Mouse (Mus musculus) hindlimb bud, embryonic 11.5 days (tissue): ENCODE results near the gene Hbq1a.
"Not testable (repeated sequence)": the region's sequence is repeated elsewhere in the genome, so short reads cannot be mapped to it uniquely, and the experiment has no call there.

Experiments used
- DNase-seq: peaks from one replicate; pipeline ENCODE4 v3.0.0-alpha.2; 2012; ENCODE audit warnings: low read depth, low spot score; ENCODE audit errors: extremely low spot score

Gene Hbq1a

DNA sequence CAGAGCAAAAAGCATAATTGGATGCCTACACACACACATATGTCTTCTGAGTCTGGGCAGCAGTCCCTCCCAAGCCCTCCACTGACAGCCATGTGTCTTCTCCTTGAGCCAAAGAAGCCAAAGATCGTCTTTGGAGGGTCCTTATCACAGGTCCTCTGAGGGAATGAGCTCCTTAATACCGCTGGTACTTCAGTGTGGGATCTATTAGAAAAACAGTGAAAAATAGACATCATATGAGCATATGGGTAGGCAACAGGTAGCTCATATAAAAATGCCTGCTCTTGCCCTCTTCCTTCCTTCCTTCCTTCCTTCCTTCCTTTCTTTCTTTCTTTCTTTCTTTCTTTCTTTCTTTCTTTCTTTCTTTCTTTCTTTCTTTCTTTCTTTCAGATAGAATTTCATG lies 15.3 kb upstream of the Hbq1a start:
- not testable (repeated sequence) for DNase-seq

DNA sequence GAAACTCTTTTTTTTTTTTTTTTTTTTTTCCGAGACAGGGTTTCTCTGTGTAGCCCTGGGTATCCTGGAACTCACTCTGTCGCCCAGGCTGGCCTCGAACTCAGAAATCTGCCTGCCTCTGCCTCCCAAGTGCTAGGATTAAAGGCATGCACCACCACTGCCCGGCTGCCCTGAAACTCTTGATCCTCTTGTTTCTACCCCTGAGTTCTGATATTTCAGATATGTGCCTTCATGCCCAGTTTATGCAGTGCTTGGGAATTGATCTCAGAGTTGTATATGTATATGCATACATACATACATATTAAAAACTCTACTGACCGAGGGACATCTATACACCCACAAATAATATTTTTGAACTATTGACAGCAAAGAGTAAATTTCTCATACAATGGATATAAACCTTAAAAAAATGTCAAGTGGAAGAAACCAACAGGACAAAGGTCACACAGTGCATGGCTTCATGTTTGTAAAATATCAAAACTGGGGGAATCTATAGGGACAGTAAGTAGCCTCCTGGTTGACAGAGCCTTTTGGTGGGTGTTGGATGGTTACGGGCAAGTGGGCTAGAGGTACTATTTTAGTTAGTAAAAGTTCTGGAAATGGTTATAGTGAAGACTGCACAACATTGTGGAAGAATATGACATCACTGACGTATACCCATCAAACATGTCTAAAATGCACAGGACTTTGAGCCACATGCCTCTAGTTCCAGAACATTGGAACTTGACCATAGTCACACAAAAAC lies 14.7 kb upstream of the Hbq1a start:
- DNase-seq, result no peak

DNA sequence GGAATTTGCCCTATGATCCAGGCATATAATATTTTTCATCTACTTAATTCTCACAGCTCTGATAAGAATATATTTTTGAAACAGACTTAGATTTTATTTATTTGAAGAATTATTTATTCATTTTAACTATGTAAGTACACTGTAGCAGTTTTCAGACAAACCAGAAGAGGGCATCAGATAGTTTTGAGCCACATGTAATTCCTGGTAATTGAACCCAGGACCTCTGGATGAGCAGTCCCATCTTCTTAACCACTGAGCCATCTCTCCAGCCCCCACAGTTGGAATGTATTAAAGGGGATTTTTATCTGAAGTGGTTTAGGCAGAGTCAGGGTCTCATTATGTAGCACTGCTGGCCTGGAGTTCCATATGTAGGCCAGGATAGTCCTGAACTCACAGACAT lies 14.0 kb upstream of the Hbq1a start:
- not testable (repeated sequence) for DNase-seq

DNA sequence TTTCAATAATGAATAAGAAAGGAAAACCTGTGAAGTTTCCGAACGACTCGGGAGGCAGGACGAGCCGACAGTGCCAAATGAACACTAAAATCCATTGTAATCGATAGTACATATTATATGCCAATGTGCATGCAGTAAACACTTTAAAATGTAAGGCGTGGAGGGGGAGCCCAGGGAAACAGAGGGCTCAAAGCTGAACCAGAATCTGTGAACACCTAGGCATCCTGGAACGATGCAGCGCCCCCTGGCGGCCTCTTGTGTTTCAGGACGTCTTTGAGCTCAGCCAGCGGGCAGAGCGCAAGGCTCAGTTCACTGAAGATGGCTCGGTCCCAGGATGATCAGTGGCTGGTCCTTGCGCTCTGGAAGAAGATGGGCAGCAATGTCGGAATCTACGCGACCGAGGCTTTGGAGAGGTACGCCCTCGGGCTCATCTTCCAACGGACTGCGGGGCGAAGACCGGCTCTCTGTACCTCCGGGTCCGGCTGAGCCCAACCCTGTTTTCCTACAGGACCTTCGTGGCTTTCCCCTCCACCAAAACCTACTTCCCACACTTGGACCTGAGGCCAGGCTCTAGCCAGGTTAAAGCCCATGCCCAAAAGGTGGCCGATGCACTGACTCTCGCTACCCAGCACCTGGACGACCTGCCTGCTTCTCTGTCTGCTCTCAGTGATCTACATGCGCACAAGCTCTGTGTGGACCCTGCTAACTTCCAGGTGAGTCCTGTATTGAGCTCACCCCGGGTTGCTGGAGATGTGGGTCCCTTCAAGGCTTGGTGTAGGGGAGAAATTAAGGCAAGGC lies 13.0 kb upstream of the Hbq1a start, which contains the start of gene Hbq1b:
TSS of gene Hbq1b (plus strand) at position 271 of the 798 bp plus-strand sequence.
- DNase-seq, result not testable (repeated sequence)

DNA sequence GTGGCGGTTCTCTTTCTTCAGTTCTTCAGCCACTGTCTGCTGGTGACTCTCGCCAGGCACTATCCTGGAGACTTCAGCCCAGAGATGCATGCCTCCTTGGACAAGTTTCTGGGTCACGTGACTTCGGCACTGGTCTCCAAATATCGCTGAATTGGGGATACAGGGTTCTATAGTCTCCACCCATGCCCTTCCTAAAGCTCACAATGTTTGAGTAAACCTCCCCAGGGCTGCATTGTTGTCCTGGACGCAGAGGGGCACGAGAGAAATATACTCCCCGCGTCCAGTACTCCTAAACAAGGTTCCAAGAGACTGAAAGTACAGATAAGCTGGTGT lies 12.4 kb upstream of the Hbq1a start:
- no peak for DNase-seq

DNA sequence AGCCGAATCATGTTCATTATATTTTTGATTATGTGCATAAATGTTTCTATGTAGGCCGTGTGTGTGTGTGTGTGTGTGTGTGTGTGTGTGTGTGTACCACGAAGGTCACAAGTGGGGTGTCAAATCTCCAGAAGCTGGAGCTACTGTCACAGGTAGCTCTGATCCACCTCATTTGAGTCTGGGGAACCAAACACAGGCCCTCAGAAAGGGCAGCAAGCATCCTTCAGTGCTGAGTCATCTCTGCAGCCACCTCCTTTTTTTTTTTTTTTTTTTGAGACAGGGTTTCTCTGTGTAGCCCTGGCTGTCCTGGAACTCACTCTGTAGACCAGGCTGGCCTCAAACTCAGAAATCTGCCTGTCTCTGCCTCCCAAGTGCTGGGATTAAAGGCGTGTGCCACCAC lies 7.0 kb upstream of the Hbq1a start:
- not testable (repeated sequence) for DNase-seq

DNA sequence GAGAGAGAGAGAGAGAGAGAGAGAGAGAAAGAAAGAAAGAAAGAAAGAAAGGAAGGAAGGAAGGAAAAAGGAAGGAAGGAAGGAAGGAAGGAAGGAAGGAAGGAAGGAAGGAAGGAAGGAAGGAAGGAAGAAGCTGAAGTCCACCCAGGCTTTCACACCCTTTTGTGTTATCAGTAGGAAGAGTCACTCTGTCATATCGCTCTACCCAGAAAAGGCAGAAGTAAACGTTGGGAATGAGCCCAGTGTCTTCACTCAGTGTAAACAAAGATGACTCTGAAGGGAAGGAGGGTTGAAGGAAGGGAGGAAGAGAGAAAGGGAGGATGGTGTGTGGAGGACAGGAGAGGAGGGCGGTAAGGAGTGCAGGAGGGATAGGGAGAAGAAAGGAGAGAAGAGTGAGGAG lies 6.4 kb upstream of the Hbq1a start:
- not testable (repeated sequence) for DNase-seq

DNA sequence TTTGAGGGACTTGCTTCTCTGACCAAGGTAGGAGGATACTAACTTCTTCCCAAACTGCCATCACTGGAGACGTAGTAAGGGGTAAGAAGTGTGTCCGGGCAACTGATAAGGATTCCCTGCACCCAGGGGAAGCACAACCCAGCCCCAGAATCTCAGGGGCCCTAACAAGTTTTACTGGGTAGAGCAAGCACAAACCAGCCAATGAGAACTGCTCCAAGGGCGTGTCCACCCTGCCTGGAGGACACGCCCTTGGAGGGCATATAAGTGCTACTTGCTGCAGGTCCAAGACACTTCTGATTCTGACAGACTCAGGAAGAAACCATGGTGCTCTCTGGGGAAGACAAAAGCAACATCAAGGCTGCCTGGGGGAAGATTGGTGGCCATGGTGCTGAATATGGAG lies 3.7 kb upstream of the Hbq1a start, which contains the start of gene Hba-a2:
TSS of gene Hba-a2 (plus strand) at position 287 of the 400 bp plus-strand sequence.
- not testable (repeated sequence) for DNase-seq

DNA sequence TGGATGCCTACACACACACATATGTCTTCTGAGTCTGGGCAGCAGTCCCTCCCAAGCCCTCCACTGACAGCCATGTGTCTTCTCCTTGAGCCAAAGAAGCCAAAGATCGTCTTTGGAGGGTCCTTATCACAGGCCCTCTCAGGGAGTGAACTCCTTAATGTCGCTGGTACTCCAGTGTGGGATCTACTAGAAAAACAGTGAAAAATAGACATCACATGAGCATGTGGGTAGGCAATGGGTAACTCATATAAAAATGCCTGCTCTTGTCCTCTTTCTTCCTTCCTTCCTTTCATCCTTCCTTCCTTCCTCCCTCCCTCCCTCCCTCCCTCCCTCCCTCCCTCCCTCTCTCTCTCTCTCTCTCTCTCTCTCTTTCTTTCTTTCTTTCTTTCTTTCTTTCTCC lies 2.5 kb upstream of the Hbq1a start:
- DNase-seq, result not testable (repeated sequence)

DNA sequence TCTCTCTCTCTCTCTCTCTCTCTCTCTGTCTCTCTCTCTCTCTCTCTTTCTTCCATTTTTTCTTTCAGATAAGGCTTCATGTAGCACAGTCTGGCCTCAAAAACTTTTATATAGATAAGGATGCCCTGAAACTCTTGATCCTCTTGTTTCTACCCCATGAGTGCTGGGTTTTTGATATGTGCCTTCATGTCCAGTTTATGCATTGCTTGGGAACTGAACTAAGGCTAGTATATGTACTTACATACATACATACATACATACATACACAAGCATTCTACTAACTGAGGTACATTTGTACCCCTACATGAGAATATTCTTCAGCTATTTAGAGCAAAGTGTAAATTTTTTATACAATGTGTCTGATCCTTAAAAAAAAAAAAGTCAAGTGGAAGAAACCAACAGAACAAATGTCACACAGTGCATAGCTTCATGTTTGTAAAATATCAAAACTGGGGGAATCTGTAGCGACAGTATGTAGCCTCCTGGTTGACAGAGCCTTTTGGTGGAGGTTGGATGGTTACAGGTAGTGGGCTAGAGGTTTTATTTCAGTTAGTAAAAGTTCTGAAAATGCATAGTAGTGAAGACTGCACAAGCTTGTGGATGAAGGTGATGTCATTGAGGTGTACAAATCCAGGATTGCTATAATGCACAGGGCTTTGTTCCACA lies 1.9 kb upstream of the Hbq1a start:
- no peak for DNase-seq

DNA sequence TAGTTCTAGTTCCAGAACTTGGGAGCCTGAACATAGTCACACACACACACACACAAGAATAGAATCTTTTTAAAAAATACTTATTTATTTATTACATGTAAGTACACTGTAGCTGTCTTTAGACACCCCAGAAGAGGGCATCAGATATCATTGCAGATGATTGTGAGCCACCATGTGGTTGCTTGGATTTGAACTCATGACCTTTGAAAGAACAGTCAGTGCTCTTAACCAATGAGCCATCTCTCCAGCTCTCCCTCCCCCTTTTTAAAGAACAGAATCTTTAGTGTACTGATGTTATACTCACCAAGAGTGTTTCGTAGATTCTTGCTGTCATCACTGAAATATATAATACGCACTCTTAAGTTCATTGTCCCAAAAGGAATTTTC lies 1.3 kb upstream of the Hbq1a start:
- DNase-seq, result no peak

DNA sequence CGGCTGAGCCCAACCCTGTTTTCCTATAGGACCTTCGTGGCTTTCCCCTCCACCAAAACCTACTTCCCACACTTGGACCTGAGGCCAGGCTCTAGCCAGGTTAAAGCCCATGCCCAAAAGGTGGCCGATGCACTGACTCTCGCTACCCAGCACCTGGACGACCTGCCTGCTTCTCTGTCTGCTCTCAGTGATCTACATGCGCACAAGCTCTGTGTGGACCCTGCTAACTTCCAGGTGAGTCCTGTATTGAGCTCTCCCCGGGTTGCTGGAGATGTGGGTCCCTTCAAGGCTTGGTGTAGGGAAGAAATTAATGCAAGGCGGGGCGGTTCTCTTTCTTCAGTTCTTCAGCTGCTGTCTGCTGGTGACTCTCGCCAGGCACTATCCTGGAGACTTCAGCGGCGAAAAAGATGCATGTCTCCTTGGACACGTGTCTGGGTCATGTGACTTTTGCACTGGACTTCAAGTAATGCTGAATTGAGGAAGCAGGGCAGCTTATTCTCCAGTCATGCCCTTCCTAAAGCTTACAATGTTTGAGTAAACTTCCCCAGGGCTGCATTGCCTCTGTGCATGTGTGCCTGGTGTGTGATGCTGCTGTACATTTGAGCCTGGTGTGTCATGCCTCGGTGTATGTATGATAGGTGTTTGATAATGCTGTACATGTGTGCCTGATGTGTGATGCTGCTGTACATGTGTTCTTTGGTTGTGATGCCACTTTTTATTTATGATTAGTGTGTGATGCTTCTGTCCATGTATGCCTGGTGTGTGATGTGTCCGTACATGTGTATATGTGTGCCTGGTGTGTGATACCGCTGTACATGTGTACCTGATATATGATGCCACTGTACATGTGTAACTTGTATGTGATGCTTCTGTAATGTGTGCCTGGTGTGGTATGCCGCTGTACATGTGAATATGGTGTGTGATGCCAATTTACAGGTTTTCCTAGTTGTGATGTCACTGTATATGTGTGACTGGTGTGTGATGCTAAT lies 704 bp downstream of the Hbq1a start:
- no peak for DNase-seq

DNA sequence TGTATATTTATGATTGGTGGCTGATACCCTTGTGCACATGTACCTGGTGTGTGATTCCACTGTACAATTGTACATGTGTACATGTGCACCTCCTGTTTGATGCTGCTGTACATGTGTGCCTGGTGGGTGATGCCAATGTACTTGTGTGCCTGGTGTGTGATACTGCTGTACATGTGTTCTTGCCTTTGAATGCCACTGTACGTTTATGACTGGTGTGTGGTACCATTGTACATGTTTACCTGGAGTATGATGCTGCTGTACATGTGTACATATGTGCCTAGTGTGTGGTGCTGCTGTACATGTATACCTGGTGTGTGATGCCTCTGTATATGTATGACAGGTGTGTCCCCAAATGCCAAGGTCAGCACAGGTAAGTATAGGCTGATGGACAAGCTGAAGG lies 1.6 kb downstream of the Hbq1a start:
- DNase-seq, result no peak

DNA sequence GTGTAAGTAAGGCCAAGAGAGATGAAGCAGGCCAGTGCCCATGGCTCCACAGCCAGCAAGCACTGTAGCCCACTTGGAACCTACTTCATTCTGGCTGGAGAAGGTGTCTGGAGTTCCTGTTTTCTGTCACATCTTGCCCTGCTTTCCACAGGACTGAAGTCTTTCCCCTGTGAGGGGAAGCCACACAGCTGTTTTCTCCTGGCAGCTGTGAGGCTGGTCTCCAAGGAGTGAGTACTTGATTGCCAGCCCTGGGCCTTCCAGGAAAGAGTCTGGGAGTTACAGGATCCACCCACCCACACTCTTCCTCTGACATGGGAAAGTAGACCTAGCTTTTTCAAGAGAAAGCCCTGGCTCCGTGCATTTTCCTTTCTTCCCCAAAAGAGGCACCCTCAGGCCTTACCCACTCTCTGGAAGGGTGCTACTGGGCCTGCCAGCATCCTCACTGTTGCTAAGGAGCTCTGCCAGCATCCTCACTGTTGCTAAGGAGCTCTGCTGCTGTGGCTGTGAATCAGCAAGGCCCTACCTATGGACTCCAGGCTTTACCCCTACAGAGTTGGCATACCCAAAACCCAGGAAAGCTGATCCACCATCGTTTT lies 3.1 kb downstream of the Hbq1a start:
- DNase-seq, result no peak

DNA sequence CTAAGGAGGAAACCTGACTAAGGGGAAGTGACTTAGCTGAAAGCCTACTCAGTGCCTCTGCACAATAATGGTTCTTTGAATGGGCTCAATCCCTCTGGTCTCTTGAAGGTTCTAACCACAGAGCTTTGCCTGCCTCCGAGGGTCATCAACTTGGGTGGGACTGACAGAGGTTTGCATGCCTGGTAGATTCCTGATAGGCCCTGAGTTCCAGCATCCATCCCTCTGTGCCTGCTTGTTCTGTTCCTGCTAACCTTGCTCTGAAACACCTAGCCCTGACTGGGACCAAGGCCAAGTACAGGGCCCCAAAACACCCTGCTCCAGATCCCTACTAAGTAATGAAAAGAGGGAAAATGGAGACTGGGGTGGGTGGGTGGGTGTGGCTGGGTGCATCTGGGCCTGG lies 3.6 kb downstream of the Hbq1a start:
- no peak for DNase-seq

DNA sequence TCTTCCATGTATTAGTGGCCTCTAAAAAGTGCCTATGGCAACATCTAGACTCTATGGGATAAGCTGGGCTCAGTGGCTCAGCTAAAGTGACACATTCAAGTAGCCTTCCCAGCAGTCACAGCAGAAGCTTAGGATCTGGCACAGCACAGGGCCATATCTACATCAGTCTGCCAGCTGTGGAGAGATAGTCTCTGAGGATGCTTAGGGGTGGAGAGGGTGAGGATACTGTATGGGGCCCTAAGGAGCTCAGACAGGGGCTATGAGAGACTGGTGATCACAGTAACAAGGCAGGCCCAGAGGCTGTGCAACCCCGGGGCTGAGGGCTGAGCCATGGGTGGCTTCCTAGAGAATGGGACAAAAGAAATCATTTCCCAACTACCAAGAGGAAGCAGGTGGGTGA lies 7.1 kb downstream of the Hbq1a start:
- DNase-seq, result no peak

DNA sequence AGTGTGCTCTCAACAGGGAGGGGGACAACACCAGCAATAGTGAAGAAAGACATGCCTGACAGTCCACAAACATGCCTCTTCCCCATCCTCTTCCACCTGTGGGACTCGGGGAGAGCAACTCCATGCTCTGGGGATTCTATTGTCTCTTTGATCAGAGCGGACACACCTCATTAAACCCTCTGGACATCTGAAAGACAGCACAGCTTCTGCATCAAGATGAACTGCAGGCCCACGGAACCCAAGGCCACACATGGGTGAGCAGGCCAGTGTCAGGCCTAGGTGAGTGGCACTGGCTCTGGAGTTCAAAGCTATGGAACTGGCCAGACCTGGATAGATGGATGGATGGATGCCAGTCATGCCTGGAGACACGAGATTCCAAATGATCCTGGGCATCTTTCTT lies 9.6 kb downstream of the Hbq1a start:
- DNase-seq, result no peak

DNA sequence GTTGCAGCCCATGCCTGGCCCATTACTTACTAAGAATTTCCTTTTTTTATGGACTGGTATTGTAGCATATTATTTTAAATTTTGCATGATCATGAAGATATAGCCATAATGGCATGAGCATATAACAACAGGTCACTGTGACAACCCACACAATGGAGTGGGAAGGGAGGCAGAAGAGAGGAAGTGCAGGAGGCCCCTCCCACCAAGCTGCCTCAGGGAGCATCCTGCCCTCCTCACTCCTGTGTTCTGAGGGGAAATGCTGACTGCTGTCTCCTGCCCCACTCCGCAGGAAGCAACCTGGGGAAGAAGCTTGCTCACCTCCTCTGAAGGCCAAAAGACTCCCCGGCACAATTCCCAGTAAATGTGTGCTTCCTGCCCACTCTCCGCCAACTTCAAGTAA lies 10.1 kb downstream of the Hbq1a start:
- DNase-seq, result no peak

DNA sequence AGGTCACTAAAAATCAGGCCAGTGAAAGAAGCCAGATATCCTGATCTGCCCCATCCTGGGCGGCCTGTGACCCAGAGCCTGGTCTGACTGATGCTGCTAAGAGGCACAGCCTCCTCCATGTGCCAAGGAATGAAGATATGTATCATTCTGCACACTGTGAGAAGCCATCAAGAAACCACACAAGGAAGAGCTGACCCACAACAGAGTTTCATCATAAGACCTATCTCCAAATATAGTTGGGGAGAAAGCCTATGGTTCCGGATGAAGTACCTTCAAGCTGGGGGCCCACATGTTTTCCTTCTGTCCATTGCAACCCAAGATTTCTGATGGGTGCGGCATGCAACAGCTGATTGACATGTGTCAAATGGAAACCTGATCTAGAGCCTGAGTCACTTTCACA lies 16.1 kb downstream of the Hbq1a start:
- no peak for DNase-seq

DNA sequence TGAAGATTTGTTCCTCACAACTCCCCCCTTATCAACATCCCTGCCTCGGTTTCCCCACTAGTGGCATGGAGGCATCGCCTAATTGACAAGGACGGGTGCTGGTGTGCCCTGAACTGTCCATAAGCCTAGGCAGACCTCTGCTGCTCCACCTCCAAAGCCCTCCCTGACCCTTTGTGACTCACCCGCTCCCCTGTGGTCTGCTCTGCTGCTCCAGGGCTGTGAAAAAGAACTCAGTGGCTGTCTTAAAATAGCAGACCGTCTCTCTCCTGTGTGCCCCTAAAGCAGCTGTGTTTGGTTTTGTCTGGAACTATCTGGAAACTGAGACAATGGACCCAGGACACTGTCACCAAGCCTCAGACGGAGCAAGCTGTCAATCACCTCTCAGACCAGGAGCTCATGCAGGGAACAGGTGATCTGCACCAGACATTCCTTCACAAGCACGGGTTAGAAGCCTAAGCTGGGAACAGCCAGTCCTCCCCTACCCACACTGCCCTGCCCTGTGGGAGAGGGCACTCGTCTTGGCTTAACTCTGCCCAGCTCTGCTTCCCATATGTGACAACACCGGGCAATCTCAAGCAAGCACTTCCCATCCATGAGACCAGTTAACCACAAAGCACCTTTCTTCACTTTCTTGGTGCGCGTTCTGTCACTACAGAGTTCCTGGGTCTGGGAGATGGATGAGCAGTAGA lies 20.8 kb downstream of the Hbq1a start:
- no peak for DNase-seq
